Mouse (Mus musculus): ENCODE data around the gene Gm42906. TPM values are rescaled to one million over a fixed set of nuclear protein-coding genes. Genes with fewer than 3 reads are reported as not detected.

The Gm42906 gene
- polyA plus RNA-seq, 1 experiment from 2014 or later: not detected

- H3K36me3 ChIP-seq: peaks cover 8% of the 10 kb centered on the region
- no peak; the same call in 1 of the 2 replicates for ATAC-seq (ENCODE audit: insufficient number of reproducible peaks, low FRiP score, low TSS enrichment, low read depth)
- 50% methylated on average over 6 of the region's 6 CpGs for WGBS
- H3K4me3 ChIP-seq (replicated peaks): no peak overlapping the region
- H3K9me3 ChIP-seq (replicated peaks): 0 out of 2 replicates have a peak, but pooled peaks cover 7% of the 10 kb centered on the region
- H3K4me1 ChIP-seq: peaks cover 26% of the 10 kb centered on the region; the same call in 1 of the 2 replicates
- H3K4me2 ChIP-seq (replicated peaks): no peak overlapping the region
- H3K27ac ChIP-seq (replicated peaks): peak overlapping the region; percentile 73
- H3K27me3 ChIP-seq: no peaks in the 10 kb centered on the region
- no peak overlapping the region for H3K9ac ChIP-seq
Measured at GRCm38 (mm10) chr5:151056920-151057294, 371.1 kb downstream of the Gm42906 start.

- Histone ChIP-seq H3K27ac (replicated peaks) (peak overlapping the region; percentile 36; the same call in 1 of the 2 replicates), H3K36me3 (peaks cover 7% of the 10 kb centered on the region; the same call in 1 of the 2 replicates), H3K9ac (no peak overlapping the region), H3K4me3 (replicated peaks) (no peak overlapping the region), H3K9me3 (replicated peaks) (0 out of 2 replicates have a peak, but pooled peaks cover 7% of the 10 kb centered on the region), H3K4me1 (peaks cover 26% of the 10 kb centered on the region; the same call in 1 of the 2 replicates), H3K4me2 (replicated peaks) (no peak overlapping the region), H3K27me3 (no peaks in the 10 kb centered on the region)
- ATAC-seq (ENCODE audit: insufficient number of reproducible peaks, low FRiP score, low TSS enrichment, low read depth): peak; percentile 48; the same call in 1 of the 2 replicates
- WGBS: 47% methylated on average over 12 of the region's 12 CpGs
Measured at GRCm38 (mm10) chr5:151056255-151056919, 371.6 kb downstream of the Gm42906 start.

DNA sequence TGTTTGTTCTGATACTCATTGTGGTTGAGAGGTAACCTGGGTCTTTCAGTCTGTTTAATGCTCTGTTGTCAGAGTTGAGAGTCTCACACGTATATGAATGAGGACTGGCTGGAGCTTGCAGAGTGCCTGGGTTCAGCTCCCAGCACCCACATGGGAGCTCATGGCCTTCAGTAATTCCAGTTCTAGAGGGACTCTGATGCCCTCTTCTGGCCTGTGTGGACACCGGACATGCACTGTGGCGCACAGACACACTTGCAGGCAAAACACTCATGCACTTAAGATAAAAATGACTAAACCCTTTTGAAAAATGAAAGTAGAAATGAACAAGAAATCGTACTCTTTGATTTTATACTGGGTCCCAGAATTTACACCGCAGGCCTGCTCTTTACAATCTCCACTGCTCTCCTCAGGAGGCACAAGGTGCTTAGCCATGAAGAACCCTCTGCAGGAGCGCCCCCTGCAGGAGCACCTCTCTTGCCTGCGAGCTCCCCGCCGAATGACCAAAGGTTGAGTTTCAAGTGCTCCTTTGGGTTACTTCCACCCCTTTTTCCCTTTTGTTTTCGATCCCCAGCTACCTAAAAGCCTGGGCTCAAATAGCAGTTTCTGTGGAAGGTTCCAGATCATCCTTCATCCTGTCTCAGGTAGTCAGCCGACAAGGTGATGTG lies 372.4 kb downstream of the Gm42906 start:
- Histone ChIP-seq H3K27me3 (no peaks in the 10 kb centered on the region), H3K36me3 (peaks cover 7% of the 10 kb centered on the region; the same call in 1 of the 2 replicates), H3K27ac (replicated peaks) (no peak overlapping the region), H3K9me3 (replicated peaks) (0 out of 2 replicates have a peak, but pooled peaks cover 7% of the 10 kb centered on the region), H3K4me2 (replicated peaks) (no peak overlapping the region), H3K9ac (no peak overlapping the region), H3K4me1 (peaks cover 26% of the 10 kb centered on the region; the same call in 1 of the 2 replicates), H3K4me3 (replicated peaks) (no peak overlapping the region)
- WGBS: 90% methylated on average over 11 of the region's 11 CpGs
- ATAC-seq (ENCODE audit: insufficient number of reproducible peaks, low FRiP score, low TSS enrichment, low read depth): no peak

- ATAC-seq (ENCODE audit: insufficient number of reproducible peaks, low FRiP score, low TSS enrichment, low read depth): no peak
- peaks cover 10% of the 10 kb centered on the region; the same call in 1 of the 2 replicates for H3K36me3 ChIP-seq
- H3K4me2 ChIP-seq (replicated peaks): no peak overlapping the region
- H3K4me3 ChIP-seq (replicated peaks): no peak overlapping the region
- peak overlapping the region; percentile 29; the same call in 1 of the 2 replicates for H3K27ac ChIP-seq (replicated peaks)
- 37% methylated on average over 4 of the region's 4 CpGs for WGBS
- 0 out of 2 replicates have a peak, but pooled peaks cover 7% of the 10 kb centered on the region for H3K9me3 ChIP-seq (replicated peaks)
- peaks cover 25% of the 10 kb centered on the region; the same call in 1 of the 2 replicates for H3K4me1 ChIP-seq
- H3K9ac ChIP-seq: no peak overlapping the region
- H3K27me3 ChIP-seq: no peaks in the 10 kb centered on the region
Measured at GRCm38 (mm10) chr5:151054743-151055114, 373.2 kb downstream of the Gm42906 start.

GRCm38 (mm10) chr5:151054100-151054742 lies 373.7 kb downstream of the Gm42906 start:
- Histone ChIP-seq H3K4me3 (replicated peaks) (no peak overlapping the region), H3K4me1 (peaks cover 22% of the 10 kb centered on the region; the same call in 1 of the 2 replicates), H3K27me3 (no peaks in the 10 kb centered on the region), H3K27ac (replicated peaks) (0 out of 2 replicates have a peak overlapping the region, but pooled peaks have one; percentile 29), H3K36me3 (peaks cover 10% of the 10 kb centered on the region; the same call in 1 of the 2 replicates), H3K9ac (no peak overlapping the region), H3K4me2 (replicated peaks) (no peak overlapping the region), H3K9me3 (replicated peaks) (0 out of 2 replicates have a peak, but pooled peaks cover 7% of the 10 kb centered on the region)
- WGBS: 19% methylated on average over 7 of the region's 7 CpGs
- peak; percentile 68 for ATAC-seq (ENCODE audit: insufficient number of reproducible peaks, low FRiP score, low TSS enrichment, low read depth)

DNA sequence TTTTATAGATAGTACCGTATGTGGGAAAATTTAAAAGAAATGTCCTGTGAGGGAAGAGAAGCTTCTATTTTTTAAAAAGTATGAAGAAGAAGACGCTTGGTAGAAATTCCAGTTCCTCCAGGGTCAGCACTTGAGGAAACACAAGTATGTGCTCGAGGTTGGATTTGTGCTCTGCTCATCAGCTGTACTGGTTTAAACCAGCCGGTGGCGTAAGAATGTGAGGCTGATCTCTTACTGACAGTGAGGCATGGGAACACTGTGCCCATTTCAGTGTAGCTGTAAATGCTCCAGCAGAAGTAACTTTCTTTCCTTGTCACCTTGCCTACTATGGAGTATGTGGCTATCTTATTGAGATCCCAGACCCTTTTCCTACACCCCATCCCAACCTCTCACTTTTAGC lies 374.8 kb downstream of the Gm42906 start:
- Histone ChIP-seq H3K36me3 (peaks cover 10% of the 10 kb centered on the region; the same call in 1 of the 2 replicates), H3K27ac (replicated peaks) (no peak overlapping the region), H3K9ac (no peak overlapping the region), H3K4me3 (replicated peaks) (no peak overlapping the region), H3K27me3 (no peaks in the 10 kb centered on the region), H3K4me1 (peaks cover 22% of the 10 kb centered on the region; the same call in 1 of the 2 replicates), H3K9me3 (replicated peaks) (0 out of 2 replicates have a peak, but pooled peaks cover 7% of the 10 kb centered on the region), H3K4me2 (replicated peaks) (no peak overlapping the region)
- 74% methylated on average over 5 of the region's 5 CpGs for WGBS
- no peak for ATAC-seq (ENCODE audit: insufficient number of reproducible peaks, low FRiP score, low TSS enrichment, low read depth)

- 90% methylated on average over 8 of the region's 8 CpGs for WGBS
- Histone ChIP-seq H3K9ac (no peak overlapping the region), H3K4me3 (replicated peaks) (no peak overlapping the region)
Measured at GRCm38 (mm10) chr5:151052331-151052730, 375.6 kb downstream of the Gm42906 start.

GRCm38 (mm10) chr5:151047488-151047887 lies 380.5 kb downstream of the Gm42906 start:
- Histone ChIP-seq H3K27me3 (no peaks in the 10 kb centered on the region), H3K4me1 (peaks cover 14% of the 10 kb centered on the region), H3K4me3 (replicated peaks) (no peak overlapping the region), H3K9ac (no peak overlapping the region), H3K4me2 (replicated peaks) (no peak overlapping the region), H3K9me3 (replicated peaks) (0 out of 2 replicates have a peak, but pooled peaks cover 5% of the 10 kb centered on the region), H3K36me3 (peaks cover 16% of the 10 kb centered on the region), H3K27ac (replicated peaks) (peak overlapping the region; percentile 36)
- ATAC-seq (ENCODE audit: insufficient number of reproducible peaks, low FRiP score, low TSS enrichment, low read depth): no peak
- WGBS: 57% methylated on average over 12 of the region's 12 CpGs

More at GRCm38 (mm10) chr5:151052331-151052730, 375.6 kb downstream of the Gm42906 start:
- Histone ChIP-seq H3K36me3 (peaks cover 10% of the 10 kb centered on the region; the same call in 1 of the 2 replicates), H3K4me2 (replicated peaks) (no peak overlapping the region), H3K27me3 (no peaks in the 10 kb centered on the region), H3K4me1 (peaks cover 25% of the 10 kb centered on the region), H3K27ac (replicated peaks) (no peak overlapping the region), H3K9me3 (replicated peaks) (0 out of 2 replicates have a peak, but pooled peaks cover 7% of the 10 kb centered on the region)
- ATAC-seq (ENCODE audit: insufficient number of reproducible peaks, low FRiP score, low TSS enrichment, low read depth): no peak

- Histone ChIP-seq H3K27me3 (no peaks in the 10 kb centered on the region), H3K36me3 (peaks cover 10% of the 10 kb centered on the region; the same call in 1 of the 2 replicates), H3K4me2 (replicated peaks) (no peak overlapping the region), H3K9ac (no peak overlapping the region), H3K9me3 (replicated peaks) (no peaks in the 10 kb centered on the region), H3K4me3 (replicated peaks) (no peak overlapping the region), H3K4me1 (peaks cover 14% of the 10 kb centered on the region), H3K27ac (replicated peaks) (no peak overlapping the region)
- 36% methylated on average over 7 of the region's 7 CpGs for WGBS
- peak; percentile 68; the same call in 1 of the 2 replicates for ATAC-seq (ENCODE audit: insufficient number of reproducible peaks, low FRiP score, low TSS enrichment, low read depth)
Measured at GRCm38 (mm10) chr5:151046917-151047316, 381.0 kb downstream of the Gm42906 start.

DNA sequence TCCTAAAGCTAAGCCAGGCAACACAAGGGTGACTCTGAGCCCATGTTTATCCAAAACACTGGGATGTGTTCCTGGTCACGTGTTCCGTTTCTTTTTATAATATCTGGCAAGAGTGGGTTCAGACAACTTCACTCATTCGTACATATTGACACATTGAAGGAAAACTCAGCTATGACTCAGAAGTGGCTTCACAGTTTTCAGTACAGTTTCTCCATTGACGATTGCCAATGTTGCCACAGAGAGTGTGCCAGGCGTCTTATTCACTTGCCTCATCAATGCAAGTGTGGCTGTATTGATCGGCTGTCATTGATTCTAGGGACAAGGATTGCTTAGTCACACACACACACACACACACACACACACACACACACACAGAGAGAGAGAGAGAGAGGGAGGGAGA lies 381.8 kb downstream of the Gm42906 start:
- 91% methylated on average over 6 of the region's 6 CpGs for WGBS
- Histone ChIP-seq H3K4me3 (replicated peaks) (no peak overlapping the region), H3K36me3 (peaks cover 10% of the 10 kb centered on the region; the same call in 1 of the 2 replicates), H3K9ac (no peak overlapping the region), H3K27me3 (no peaks in the 10 kb centered on the region), H3K4me1 (peaks cover 14% of the 10 kb centered on the region), H3K27ac (replicated peaks) (no peak overlapping the region), H3K9me3 (replicated peaks) (no peaks in the 10 kb centered on the region), H3K4me2 (replicated peaks) (no peak overlapping the region)
- ATAC-seq (ENCODE audit: insufficient number of reproducible peaks, low FRiP score, low TSS enrichment, low read depth): no peak
